ENCODE assay signal across 9 mouse cellular contexts in the genomic region with DNA sequence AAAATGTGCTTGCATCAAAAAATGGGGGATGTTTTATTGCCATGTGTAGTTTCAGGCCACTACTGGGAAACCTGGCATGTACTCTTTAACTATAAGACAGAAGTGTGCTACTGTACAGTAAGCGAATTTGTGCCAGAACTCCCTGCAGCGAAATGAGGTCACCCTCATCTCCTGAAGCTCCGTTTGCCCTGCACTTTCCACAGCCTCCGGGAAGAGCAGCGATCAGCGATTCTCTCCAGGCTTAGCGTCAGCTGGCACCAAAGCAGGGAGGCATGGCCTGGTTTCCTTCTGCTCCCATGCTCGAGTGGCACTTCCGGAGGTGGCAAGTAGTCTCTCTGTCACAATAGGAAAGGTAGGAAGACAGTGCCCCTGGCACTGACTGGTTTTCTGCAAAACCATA.
DNase-seq lines count a peak whose midpoint lies in the region; ATAC-seq lines count a peak whose summit lies in the region.
"Had no signal": no experiment of that assay in that cellular context is flagged by ENCODE, and none has a peak within 500 bp of the region (broad histone marks: within the 10 kb centered on the region; RNA-seq: fewer than 3 reads in every experiment).

No protein-coding gene starts in this region.

- ATAC-seq in CD4-positive, CD25-positive, alpha-beta regulatory T cell, adult 4 months = no peak
- ATAC-seq: intestine, postnatal 0 days had no signal

- peak; percentile 8 to 11 for DNase-seq in heart, postnatal 36 days
- DNase-seq in heart, postnatal 25 days (ENCODE audit: low spot score) = no peak
- DNase-seq in testis, postnatal 14 days (ENCODE audit: low spot score) = peak; percentile 19
- no peak for DNase-seq in testis, postnatal 10 days (ENCODE audit: low spot score)
- DNase-seq in cerebellum, postnatal 36 days = peak; percentile 94
- DNase-seq in thymus, postnatal 14 days = no peak
- DNase-seq in c-Kit-positive CD71-positive TER-119-positive erythroid progenitor cells, embryonic 14.5 days (ENCODE audit: low spot score) = no peak

- intact Hi-C loops in heart, postnatal 36 days (cut with DNase I) = no loop called here
- intact Hi-C loops in heart, postnatal 25 days (cut with DNase I) = no loop called here

Comparison
In these comparisons a context has a peak if more than half of its experiments do, and no peak if none do; other contexts are left out.
1. DNase-seq: peak in heart, postnatal 36 days (2 of 2), testis, postnatal 14 days (single experiment) and cerebellum, postnatal 36 days (2 of 2); none in heart, postnatal 25 days (single experiment), testis, postnatal 10 days (single experiment), thymus, postnatal 14 days (single experiment) and c-Kit-positive CD71-positive TER-119-positive erythroid progenitor cells, embryonic 14.5 days (single experiment).